Mouse (Mus musculus) limb, embryonic 10.5 days (tissue): Measurements from ENCODE around the gene Gm6217. TPM values are rescaled to one million over a fixed set of nuclear protein-coding genes. Genes with fewer than 3 reads are reported as not detected.
"Not testable (repeated sequence)": the region's sequence is repeated elsewhere in the genome, so short reads cannot be mapped to it uniquely, and the experiment has no call there.

Experiments
- DNase-seq: peaks from one replicate; pipeline ENCODE4 v3.0.0-alpha.2; 2017; ENCODE audit warnings: low spot score
- H3K27ac ChIP-seq: fragments of 300-500 bp; sonication (generic); 2 replicates; pipeline ENCODE4 v1.5.1; 2016; ENCODE audit warnings: mild to moderate bottlenecking
- H3K27me3 ChIP-seq: fragments of 300-500 bp; sonication (generic); 2 replicates; pipeline ENCODE4 v1.6.1; 2016; ENCODE audit warnings: low read depth, mild to moderate bottlenecking; ENCODE audit not compliant: poor library complexity, severe bottlenecking
- H3K36me3 ChIP-seq: fragments of 300-500 bp; sonication (generic); 2 replicates; pipeline ENCODE4 v1.6.1; 2016; ENCODE audit warnings: mild to moderate bottlenecking, moderate library complexity
- H3K4me1 ChIP-seq: fragments of 300-500 bp; sonication (generic); 2 replicates; pipeline ENCODE4 v1.6.1; 2016
- H3K4me3 ChIP-seq: fragments of 300-500 bp; sonication (generic); 2 replicates; pipeline ENCODE4 v1.5.1; 2016; ENCODE audit warnings: mild to moderate bottlenecking, moderate library complexity
- H3K9me3 ChIP-seq: fragments of 300-500 bp; sonication (generic); replicated peaks from 2 replicates; pipeline ENCODE4 v1.6.1; 2016; ENCODE audit warnings: mild to moderate bottlenecking
- WGBS: fragments of 180-500 bp; shearing (Covaris S2); methylation state at CpG from one replicate; pipeline ENCODE4 v1.1.7; 2016; 5-methylcytosine and 5-hydroxymethylcytosine counted together
- polyA plus RNA-seq: library from polyadenylated mRNA; unstranded; fragments of >200 nt; fragmentation: Nextera tagmentation; extraction: Ambion mirVana; gene quantifications from 2 replicates; pipeline ENCODE4 v1.2.1, GENCODE M21; 2016

The Gm6217 gene
- polyA plus RNA-seq, 1 experiment from 2014 or later: not detected

- Histone ChIP-seq H3K27me3 (no peaks in the 10 kb centered on the region), H3K36me3 (no peaks in the 10 kb centered on the region), H3K27ac (no peak overlapping the region), H3K9me3 (no peaks in the 10 kb centered on the region), H3K4me1 (no peaks in the 10 kb centered on the region), H3K4me3 (no peak overlapping the region)
- 92% methylated on average over 5 of the region's 5 CpGs for WGBS
- DNase-seq: no peak
Measured at GRCm38 (mm10) chr1:82938666-82939065, 7.5 kb upstream of the Gm6217 start.

GRCm38 (mm10) chr1:82930558-82930957 is 641 bp downstream of the Gm6217 start:
- 95% methylated on average over 3 of the region's 3 CpGs for WGBS
- H3K4me3 ChIP-seq, H3K27me3 ChIP-seq, H3K27ac ChIP-seq, H3K9me3 ChIP-seq, DNase-seq, H3K4me1 ChIP-seq, H3K36me3 ChIP-seq: not testable (repeated sequence)

GRCm38 (mm10) chr1:82924650-82925049 is 6.5 kb downstream of the Gm6217 start, which contains the start of gene A030014E15Rik:
Gene A030014E15Rik (plus strand): TSS chr1:82924917.
- Histone ChIP-seq H3K27ac (no peak within 1 kb of the TSS), H3K9me3 (no peaks in the 10 kb centered on the region), H3K36me3 (no peaks in the 10 kb centered on the region), H3K27me3 (no peaks in the 10 kb centered on the region), H3K4me1 (no peaks in the 10 kb centered on the region), H3K4me3 (no peak within 1 kb of the TSS)
- 93% methylated on average over 6 of the region's 6 CpGs for WGBS
- no peak for DNase-seq

- H3K4me3 ChIP-seq, H3K27me3 ChIP-seq, H3K9me3 ChIP-seq, H3K27ac ChIP-seq, DNase-seq, H3K36me3 ChIP-seq, H3K4me1 ChIP-seq: not testable (repeated sequence)
- WGBS: 92% methylated on average over 5 of the region's 5 CpGs
Measured at GRCm38 (mm10) chr1:82913434-82913833, 17.8 kb downstream of the Gm6217 start.

GRCm38 (mm10) chr1:82913025-82913424 is 18.2 kb downstream of the Gm6217 start, which contains the start of gene A030005L19Rik:
Gene A030005L19Rik (plus strand): TSS chr1:82913325.
- WGBS: 92% methylated on average over 3 of the region's 3 CpGs
- no peaks in the 10 kb centered on the region for H3K36me3 ChIP-seq
- no peak for DNase-seq
- no peak within 1 kb of the TSS for H3K27ac ChIP-seq
- H3K4me3 ChIP-seq: no peak within 1 kb of the TSS
- no peaks in the 10 kb centered on the region for H3K4me1 ChIP-seq
- no peaks in the 10 kb centered on the region for H3K27me3 ChIP-seq
- no peaks in the 10 kb centered on the region for H3K9me3 ChIP-seq

GRCm38 (mm10) chr1:82905886-82906285 is 25.3 kb downstream of the Gm6217 start:
- Histone ChIP-seq H3K36me3 (peaks cover 20% of the 10 kb centered on the region), H3K9me3 (no peaks in the 10 kb centered on the region), H3K27me3 (no peaks in the 10 kb centered on the region), H3K4me1 (no peaks in the 10 kb centered on the region), H3K4me3 (no peak overlapping the region), H3K27ac (no peak overlapping the region)
- no peak for DNase-seq
- 91% methylated on average over 3 of the region's 3 CpGs for WGBS

GRCm38 (mm10) chr1:82901201-82901600 is 30.0 kb downstream of the Gm6217 start:
- H3K9me3 ChIP-seq: no peaks in the 10 kb centered on the region
- H3K36me3 ChIP-seq: peaks cover 42% of the 10 kb centered on the region
- H3K4me1 ChIP-seq: no peaks in the 10 kb centered on the region
- H3K4me3 ChIP-seq: no peak overlapping the region
- no peak overlapping the region for H3K27ac ChIP-seq
- WGBS: 93% methylated on average over 3 of the region's 3 CpGs
- no peak for DNase-seq
- H3K27me3 ChIP-seq: no peaks in the 10 kb centered on the region

GRCm38 (mm10) chr1:82900567-82900966 is 30.6 kb downstream of the Gm6217 start:
- H3K27ac ChIP-seq: no peak overlapping the region
- peaks cover 45% of the 10 kb centered on the region for H3K36me3 ChIP-seq
- no peaks in the 10 kb centered on the region for H3K4me1 ChIP-seq
- H3K27me3 ChIP-seq: no peaks in the 10 kb centered on the region
- no peak overlapping the region for H3K4me3 ChIP-seq
- H3K9me3 ChIP-seq: no peaks in the 10 kb centered on the region
- DNase-seq: no peak
- WGBS: 95% methylated on average over 1 of the region's 1 CpGs

GRCm38 (mm10) chr1:82893269-82893668 is 37.9 kb downstream of the Gm6217 start:
- no peak overlapping the region for H3K27ac ChIP-seq
- no peaks in the 10 kb centered on the region for H3K9me3 ChIP-seq
- H3K27me3 ChIP-seq: no peaks in the 10 kb centered on the region
- no peaks in the 10 kb centered on the region for H3K4me1 ChIP-seq
- H3K4me3 ChIP-seq: no peak overlapping the region
- WGBS: 97% methylated on average over 7 of the region's 7 CpGs
- no peak for DNase-seq
- H3K36me3 ChIP-seq: peaks cover 64% of the 10 kb centered on the region

Other genes starting within 250 kb of the Gm6217 start
- 182 and 216 TPM in 2 replicates for gene Mff, start 206.5 kb downstream of the Gm6217 start, polyA plus RNA-seq
- 0.25 TPM in 1 of 2 replicates, not detected in the other for gene Tm4sf20, start 162.9 kb downstream of the Gm6217 start, polyA plus RNA-seq
- not detected in 2 replicates for gene Gm47791, start 160.2 kb downstream of the Gm6217 start, polyA plus RNA-seq
- gene Agfg1, start 91.9 kb downstream of the Gm6217 start, polyA plus RNA-seq: 26.9 and 30.5 TPM in 2 replicates
- gene A030005L19Rik, start 18.1 kb downstream of the Gm6217 start, polyA plus RNA-seq: 0.19 TPM in 1 of 2 replicates, not detected in the other
- not detected in 2 replicates for gene A030014E15Rik, start 6.5 kb downstream of the Gm6217 start, polyA plus RNA-seq
- not detected in 2 replicates for gene A030003K21Rik, start 12.0 kb upstream of the Gm6217 start, polyA plus RNA-seq
- gene Gm7544, start 24.6 kb upstream of the Gm6217 start, polyA plus RNA-seq: not detected in 2 replicates
- gene Gm47955, start 28.9 kb upstream of the Gm6217 start, polyA plus RNA-seq: not detected in 2 replicates
- gene Gm47959, start 69.1 kb upstream of the Gm6217 start, polyA plus RNA-seq: not detected in 2 replicates
- gene Slc19a3, start 107.0 kb upstream of the Gm6217 start, polyA plus RNA-seq: 0.33 and 0.45 TPM in 2 replicates
- gene Krtap28-10, start 111.1 kb upstream of the Gm6217 start, polyA plus RNA-seq: not detected in 2 replicates
- gene Gm47969, start 113.5 kb upstream of the Gm6217 start, polyA plus RNA-seq: not detected in 2 replicates
- gene A030005K14Rik, start 128.0 kb upstream of the Gm6217 start, polyA plus RNA-seq: not detected in 2 replicates
- not detected in 2 replicates for gene Krtap28-13, start 129.5 kb upstream of the Gm6217 start, polyA plus RNA-seq
- gene Ccl20, start 185.4 kb upstream of the Gm6217 start, polyA plus RNA-seq: not detected in 2 replicates
- gene Daw1, start 228.4 kb upstream of the Gm6217 start, polyA plus RNA-seq: not detected in 2 replicates